Mouse (Mus musculus): ENCODE data around the gene Add1. TPM values are rescaled to one million over a fixed set of nuclear protein-coding genes. Genes with fewer than 3 reads are reported as not detected.

The Add1 gene
- polyA plus RNA-seq, 1 experiment from 2014 or later: 183 TPM

DNA sequence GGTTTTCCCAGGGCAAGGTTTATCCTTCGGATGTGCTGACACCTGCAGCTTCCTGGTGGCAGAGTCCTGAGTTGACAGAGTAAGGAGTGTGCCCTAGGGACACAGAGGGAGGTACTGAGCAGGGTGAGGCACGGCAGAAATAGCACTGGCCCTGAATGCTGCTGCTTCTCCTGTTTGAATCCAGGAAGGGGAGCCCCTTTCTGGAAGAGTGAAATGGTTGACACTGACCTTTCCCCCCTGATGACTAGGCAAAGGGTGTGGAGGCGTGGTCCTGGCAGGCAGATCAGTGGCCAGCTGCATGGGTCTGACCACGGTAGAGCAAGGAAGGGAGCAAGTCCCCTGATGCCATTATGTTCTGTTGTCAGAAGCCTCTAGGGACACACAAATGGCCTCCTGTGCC lies 42.8 kb upstream of the Add1 start:
- no peaks in the 10 kb centered on the region for H3K9me3 ChIP-seq (ENCODE audit: control insufficient read depth, low read length)
- H3K4me2 ChIP-seq (replicated peaks; ENCODE audit: low read depth, low read length): no peak overlapping the region
- H3K4me1 ChIP-seq (ENCODE audit: control insufficient read depth, insufficient read depth, low read length): peaks cover 4% of the 10 kb centered on the region; the same call in 1 of the 2 replicates
- no peak for ATAC-seq (ENCODE audit: low FRiP score, low TSS enrichment)
- no peaks in the 10 kb centered on the region for H3K36me3 ChIP-seq (ENCODE audit: control insufficient read depth, insufficient read depth, low read length)
- WGBS: 42% methylated on average over 4 of the region's 4 CpGs
- no peaks in the 10 kb centered on the region for H3K27me3 ChIP-seq (ENCODE audit: control insufficient read depth, insufficient read depth, low read length)
- no peak overlapping the region for H3K9ac ChIP-seq (ENCODE audit: low read depth, low read length)
- no peak overlapping the region for H3K27ac ChIP-seq (ENCODE audit: low read depth, low read length)
- H3K4me3 ChIP-seq (ENCODE audit: low read length): no peak overlapping the region

GRCm38 (mm10) chr5:34533066-34533465 lies 40.4 kb upstream of the Add1 start:
- no peak overlapping the region for H3K4me2 ChIP-seq (replicated peaks; ENCODE audit: low read depth, low read length)
- no peaks in the 10 kb centered on the region for H3K9me3 ChIP-seq (ENCODE audit: control insufficient read depth, low read length)
- 69% methylated on average over 5 of the region's 5 CpGs for WGBS
- ATAC-seq (ENCODE audit: low FRiP score, low TSS enrichment): no peak
- H3K4me3 ChIP-seq (ENCODE audit: low read length): no peak overlapping the region
- H3K9ac ChIP-seq (ENCODE audit: low read depth, low read length): no peak overlapping the region
- H3K36me3 ChIP-seq (ENCODE audit: control insufficient read depth, insufficient read depth, low read length): no peaks in the 10 kb centered on the region
- H3K27ac ChIP-seq (ENCODE audit: low read depth, low read length): no peak overlapping the region
- no peaks in the 10 kb centered on the region for H3K4me1 ChIP-seq (ENCODE audit: control insufficient read depth, insufficient read depth, low read length)
- no peaks in the 10 kb centered on the region for H3K27me3 ChIP-seq (ENCODE audit: control insufficient read depth, insufficient read depth, low read length)

- no peaks in the 10 kb centered on the region for H3K4me1 ChIP-seq (ENCODE audit: control insufficient read depth, insufficient read depth, low read length)
- no peaks in the 10 kb centered on the region for H3K36me3 ChIP-seq (ENCODE audit: control insufficient read depth, insufficient read depth, low read length)
- H3K4me2 ChIP-seq (replicated peaks; ENCODE audit: low read depth, low read length): no peak overlapping the region
- H3K9ac ChIP-seq (ENCODE audit: low read depth, low read length): no peak overlapping the region
- 83% methylated on average over 3 of the region's 3 CpGs for WGBS
- no peak for ATAC-seq (ENCODE audit: low FRiP score, low TSS enrichment)
- no peak overlapping the region for H3K27ac ChIP-seq (ENCODE audit: low read depth, low read length)
- H3K27me3 ChIP-seq (ENCODE audit: control insufficient read depth, insufficient read depth, low read length): no peaks in the 10 kb centered on the region
- no peaks in the 10 kb centered on the region for H3K9me3 ChIP-seq (ENCODE audit: control insufficient read depth, low read length)
- no peak overlapping the region for H3K4me3 ChIP-seq (ENCODE audit: low read length)
Measured at GRCm38 (mm10) chr5:34533820-34534219, 39.6 kb upstream of the Add1 start.

- Histone ChIP-seq H3K4me1 (ENCODE audit: control insufficient read depth, insufficient read depth, low read length) (no peaks in the 10 kb centered on the region), H3K27me3 (ENCODE audit: control insufficient read depth, insufficient read depth, low read length) (no peaks in the 10 kb centered on the region), H3K4me3 (ENCODE audit: low read length) (no peak overlapping the region), H3K36me3 (ENCODE audit: control insufficient read depth, insufficient read depth, low read length) (no peaks in the 10 kb centered on the region), H3K9ac (ENCODE audit: low read depth, low read length) (no peak overlapping the region), H3K4me2 (replicated peaks; ENCODE audit: low read depth, low read length) (no peak overlapping the region), H3K27ac (ENCODE audit: low read depth, low read length) (no peak overlapping the region), H3K9me3 (ENCODE audit: control insufficient read depth, low read length) (no peaks in the 10 kb centered on the region)
- 80% methylated on average over 5 of the region's 5 CpGs for WGBS
- ATAC-seq (ENCODE audit: low FRiP score, low TSS enrichment): no peak
Measured at GRCm38 (mm10) chr5:34534776-34535581, 38.5 kb upstream of the Add1 start.

DNA sequence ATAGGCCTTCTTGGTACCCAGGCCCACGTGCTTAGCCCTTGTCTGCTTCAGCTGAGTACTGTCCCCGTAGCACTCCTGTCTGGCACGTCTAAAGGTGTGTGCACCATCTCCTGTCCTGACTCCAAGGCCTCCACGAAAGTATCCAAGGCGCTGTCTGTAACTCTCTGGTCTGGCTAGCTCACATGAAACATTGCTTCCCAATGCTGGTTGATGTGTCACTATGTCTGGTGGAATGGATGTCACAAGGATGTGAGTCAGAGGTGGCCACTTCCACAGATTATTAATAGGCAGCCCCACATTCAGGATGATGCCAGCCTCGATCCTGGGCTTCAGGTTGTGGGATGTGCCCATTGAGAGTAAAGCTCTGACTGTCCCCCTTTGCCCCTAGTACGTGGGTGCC lies 37.6 kb upstream of the Add1 start:
- Histone ChIP-seq H3K4me2 (replicated peaks; ENCODE audit: low read depth, low read length) (no peak overlapping the region), H3K9me3 (ENCODE audit: control insufficient read depth, low read length) (no peaks in the 10 kb centered on the region), H3K9ac (ENCODE audit: low read depth, low read length) (no peak overlapping the region), H3K36me3 (ENCODE audit: control insufficient read depth, insufficient read depth, low read length) (no peaks in the 10 kb centered on the region), H3K4me1 (ENCODE audit: control insufficient read depth, insufficient read depth, low read length) (no peaks in the 10 kb centered on the region), H3K27ac (ENCODE audit: low read depth, low read length) (no peak overlapping the region), H3K27me3 (ENCODE audit: control insufficient read depth, insufficient read depth, low read length) (no peaks in the 10 kb centered on the region), H3K4me3 (ENCODE audit: low read length) (no peak overlapping the region)
- 87% methylated on average over 7 of the region's 7 CpGs for WGBS
- ATAC-seq (ENCODE audit: low FRiP score, low TSS enrichment): no peak

DNA sequence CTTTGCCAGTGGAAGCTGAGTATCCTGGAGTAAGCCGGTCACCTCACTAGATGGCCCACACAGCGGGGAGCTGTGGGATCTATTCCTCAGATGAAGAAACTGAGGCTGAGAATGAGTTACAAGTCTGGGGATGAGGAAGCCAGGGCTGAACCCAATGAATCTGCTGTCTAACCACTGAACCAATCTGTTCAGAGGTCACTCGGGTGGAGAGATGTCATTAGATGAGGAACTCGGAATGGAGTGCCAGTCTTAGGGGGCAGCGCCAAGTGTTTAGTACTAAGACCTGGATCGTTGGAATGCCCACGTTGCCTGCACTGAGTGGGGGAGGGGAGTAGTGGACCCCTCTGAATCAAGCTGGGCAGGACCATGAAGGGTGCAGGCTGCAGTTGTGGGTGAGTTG lies 35.4 kb upstream of the Add1 start:
- Histone ChIP-seq H3K9me3 (ENCODE audit: control insufficient read depth, low read length) (no peaks in the 10 kb centered on the region), H3K4me3 (ENCODE audit: low read length) (no peak overlapping the region), H3K4me2 (replicated peaks; ENCODE audit: low read depth, low read length) (no peak overlapping the region), H3K9ac (ENCODE audit: low read depth, low read length) (no peak overlapping the region), H3K4me1 (ENCODE audit: control insufficient read depth, insufficient read depth, low read length) (no peaks in the 10 kb centered on the region), H3K27ac (ENCODE audit: low read depth, low read length) (no peak overlapping the region), H3K36me3 (ENCODE audit: control insufficient read depth, insufficient read depth, low read length) (no peaks in the 10 kb centered on the region), H3K27me3 (ENCODE audit: control insufficient read depth, insufficient read depth, low read length) (no peaks in the 10 kb centered on the region)
- ATAC-seq (ENCODE audit: low FRiP score, low TSS enrichment): no peak
- 70% methylated on average over 7 of the region's 7 CpGs for WGBS

- no peak for ATAC-seq (ENCODE audit: low FRiP score, low TSS enrichment)
- H3K4me2 ChIP-seq (replicated peaks; ENCODE audit: low read depth, low read length): no peak overlapping the region
- H3K4me3 ChIP-seq (ENCODE audit: low read length): no peak overlapping the region
- H3K4me1 ChIP-seq (ENCODE audit: control insufficient read depth, insufficient read depth, low read length): no peaks in the 10 kb centered on the region
- no peak overlapping the region for H3K9ac ChIP-seq (ENCODE audit: low read depth, low read length)
- H3K36me3 ChIP-seq (ENCODE audit: control insufficient read depth, insufficient read depth, low read length): no peaks in the 10 kb centered on the region
- no peak overlapping the region for H3K27ac ChIP-seq (ENCODE audit: low read depth, low read length)
- no peaks in the 10 kb centered on the region for H3K9me3 ChIP-seq (ENCODE audit: control insufficient read depth, low read length)
- H3K27me3 ChIP-seq (ENCODE audit: control insufficient read depth, insufficient read depth, low read length): no peaks in the 10 kb centered on the region
- 30% methylated on average over 5 of the region's 5 CpGs for WGBS
Measured at GRCm38 (mm10) chr5:34538527-34538926, 34.9 kb upstream of the Add1 start.

DNA sequence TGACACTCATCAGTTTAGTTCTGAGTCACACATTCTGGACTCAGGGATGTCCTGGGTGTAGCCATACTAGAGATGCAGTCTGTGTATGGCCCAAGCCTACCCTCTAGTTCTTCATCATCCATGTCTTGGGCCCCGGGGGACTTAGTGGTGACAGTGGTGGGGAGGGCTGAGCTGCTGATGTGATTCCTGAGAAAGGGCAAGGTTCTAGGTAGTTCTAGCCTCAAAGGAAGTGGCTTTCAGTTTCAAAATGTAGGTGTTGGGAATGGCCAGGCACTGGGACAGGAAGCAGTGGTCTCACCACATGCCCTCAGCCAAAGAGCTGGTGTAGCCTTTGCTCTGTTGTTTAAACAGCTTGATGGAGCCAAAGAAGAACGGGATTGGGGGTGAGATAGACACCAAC lies 34.3 kb upstream of the Add1 start:
- WGBS: 91% methylated on average over 2 of the region's 2 CpGs
- Histone ChIP-seq H3K4me3 (ENCODE audit: low read length) (no peak overlapping the region), H3K4me1 (ENCODE audit: control insufficient read depth, insufficient read depth, low read length) (no peaks in the 10 kb centered on the region), H3K36me3 (ENCODE audit: control insufficient read depth, insufficient read depth, low read length) (no peaks in the 10 kb centered on the region), H3K4me2 (replicated peaks; ENCODE audit: low read depth, low read length) (no peak overlapping the region), H3K27me3 (ENCODE audit: control insufficient read depth, insufficient read depth, low read length) (no peaks in the 10 kb centered on the region), H3K27ac (ENCODE audit: low read depth, low read length) (no peak overlapping the region), H3K9me3 (ENCODE audit: control insufficient read depth, low read length) (no peaks in the 10 kb centered on the region), H3K9ac (ENCODE audit: low read depth, low read length) (no peak overlapping the region)
- ATAC-seq (ENCODE audit: low FRiP score, low TSS enrichment): no peak

- 62% methylated on average over 1 of the region's 1 CpGs for WGBS
- H3K36me3 ChIP-seq (ENCODE audit: control insufficient read depth, insufficient read depth, low read length): no peaks in the 10 kb centered on the region
Measured at GRCm38 (mm10) chr5:34542166-34542565, 31.3 kb upstream of the Add1 start.

More at GRCm38 (mm10) chr5:34542166-34542565, 31.3 kb upstream of the Add1 start:
- no peak for ATAC-seq (ENCODE audit: low FRiP score, low TSS enrichment)
- H3K9me3 ChIP-seq (ENCODE audit: control insufficient read depth, low read length): no peaks in the 10 kb centered on the region
- no peaks in the 10 kb centered on the region for H3K4me1 ChIP-seq (ENCODE audit: control insufficient read depth, insufficient read depth, low read length)
- no peak overlapping the region for H3K4me2 ChIP-seq (replicated peaks; ENCODE audit: low read depth, low read length)
- H3K27ac ChIP-seq (ENCODE audit: low read depth, low read length): no peak overlapping the region
- H3K27me3 ChIP-seq (ENCODE audit: control insufficient read depth, insufficient read depth, low read length): no peaks in the 10 kb centered on the region
- H3K4me3 ChIP-seq (ENCODE audit: low read length): no peak overlapping the region
- no peak overlapping the region for H3K9ac ChIP-seq (ENCODE audit: low read depth, low read length)
